Mouse (Mus musculus) lung, adult 2 months (tissue): Measurements from ENCODE around the gene Zdhhc5.

Experiments
- CTCF ChIP-seq: fragments of 200-500 bp; IDR thresholded peaks from 2 replicates; pipeline ENCODE4 v1.5.1; 2011; ENCODE audit warnings: mild to moderate bottlenecking, low read length, control low read depth; ENCODE audit not compliant: insufficient read depth
- POLR2A ChIP-seq: fragments of 200-500 bp; IDR thresholded peaks from 2 replicates; pipeline ENCODE4 v1.6.1; 2011; ENCODE audit warnings: low read depth, mild to moderate bottlenecking, control low read depth, low read length, borderline replicate concordance; ENCODE audit errors: extremely low read depth

DNA sequence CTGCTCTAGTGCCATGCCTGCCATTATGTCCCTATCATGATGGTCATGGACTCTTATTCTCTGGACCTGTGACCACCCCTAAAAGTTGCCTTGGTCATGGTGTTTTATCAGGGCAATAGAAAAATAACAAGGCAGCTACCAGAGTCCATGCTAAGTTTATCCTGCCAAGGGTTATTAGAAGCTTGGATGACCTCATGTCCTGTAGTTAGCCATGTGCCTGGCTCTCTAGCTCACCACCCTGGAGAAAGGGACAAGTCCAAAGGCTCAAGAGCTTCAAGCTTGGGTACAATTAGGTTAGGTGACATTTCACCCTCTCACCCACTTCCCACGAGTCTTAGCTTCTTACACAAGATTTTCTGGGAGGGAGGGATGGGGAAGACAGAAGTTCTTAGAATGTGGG lies 47.8 kb upstream of the Zdhhc5 start:
- no peak for TF ChIP-seq CTCF
- TF ChIP-seq POLR2A, result no peak
